Mouse (Mus musculus) hindbrain, embryonic 12.5 days (tissue): Measurements from ENCODE around the gene Jaml. TPM values are rescaled to one million over a fixed set of nuclear protein-coding genes. Genes with fewer than 3 reads are reported as not detected.

Source experiments
- polyA plus RNA-seq: library from polyadenylated mRNA; unstranded; fragments of >200 nt; fragmentation: Nextera tagmentation; extraction: Ambion mirVana; gene quantifications from 2 replicates; pipeline ENCODE4 v1.2.1, GENCODE M21; 2016

Gene Jaml
- polyA plus RNA-seq, 1 experiment from 2014 or later, result not detected

Other genes with a start within 250 kb of the Jaml start
- 29.5 and 33.2 TPM in 2 replicates for gene Kmt2a, start 197.9 kb upstream of the Jaml start, polyA plus RNA-seq
- 489 and 578 TPM in 2 replicates for gene Atp5l, start 158.4 kb upstream of the Jaml start, polyA plus RNA-seq
- gene Ube4a, start 113.6 kb upstream of the Jaml start, polyA plus RNA-seq, result 36.0 and 40.4 TPM in 2 replicates
- not detected in 2 replicates for gene Cd3g, start 98.8 kb upstream of the Jaml start, polyA plus RNA-seq
- not detected in 2 replicates for gene Cd3d, start 97.4 kb upstream of the Jaml start, polyA plus RNA-seq
- gene Cd3e, start 69.6 kb upstream of the Jaml start, polyA plus RNA-seq, result 0.22 TPM in 1 of 2 replicates, not detected in the other
- gene Mpzl2, start 39.4 kb upstream of the Jaml start, polyA plus RNA-seq, result 5.6 and 7.0 TPM in 2 replicates
- 2.1 and 2.5 TPM in 2 replicates for gene Mpzl3, start 24.0 kb upstream of the Jaml start, polyA plus RNA-seq
- gene Scn2b, start 38.6 kb downstream of the Jaml start, polyA plus RNA-seq, result 4.7 TPM in 2 replicates
- gene Scn4b, start 59.2 kb downstream of the Jaml start, polyA plus RNA-seq, result 0.40 and 0.46 TPM in 2 replicates
- gene BC049352, start 102.8 kb downstream of the Jaml start, polyA plus RNA-seq, result 0.13 TPM in 1 of 2 replicates, not detected in the other
- 0.18 and 0.21 TPM in 2 replicates for gene Tmprss4, start 124.9 kb downstream of the Jaml start, polyA plus RNA-seq
- gene Il10ra, start 190.0 kb downstream of the Jaml start, polyA plus RNA-seq, result 0.31 and 0.54 TPM in 2 replicates
- 0.06 TPM in 1 of 2 replicates, not detected in the other for gene Tmprss13, start 239.9 kb downstream of the Jaml start, polyA plus RNA-seq